Mouse (Mus musculus): ENCODE results near the gene Nnmt. TPM values are rescaled to one million over a fixed set of nuclear protein-coding genes. Genes with fewer than 3 reads are reported as not detected.

Nnmt gene
- polyA plus RNA-seq, 1 experiment from 2014 or later = 1.9 TPM

Other genes starting within 250 kb of the Nnmt start
- gene Rexo2, start 124.5 kb downstream of the Nnmt start, polyA plus RNA-seq (2016; fragmentation: Nextera tagmentation; extraction: Ambion mirVana) = 78.3 and 79.8 TPM in 2 replicates
- gene Rbm7, start 109.9 kb downstream of the Nnmt start, polyA plus RNA-seq (2016; fragmentation: Nextera tagmentation; extraction: Ambion mirVana) = 98.0 and 106 TPM in 2 replicates
- 40.6 and 41.7 TPM in 2 replicates for gene Gm5617, start 109.7 kb downstream of the Nnmt start, polyA plus RNA-seq (2016; fragmentation: Nextera tagmentation; extraction: Ambion mirVana)
- gene Zbtb16, start 231.1 kb upstream of the Nnmt start, polyA plus RNA-seq (2016; fragmentation: Nextera tagmentation; extraction: Ambion mirVana) = 11.3 and 12.2 TPM in 2 replicates

All from midbrain, embryonic 12.5 days (tissue).